9 mouse cellular contexts compared by ENCODE assay signal in genomic region chr11:116107777-116108285, GRCm38 (mm10). TPM values are rescaled to one million over a fixed set of nuclear protein-coding genes. Genes with fewer than 3 reads are reported as not detected.
DNase-seq lines count a peak whose midpoint lies in the region; ATAC-seq and TF ChIP-seq lines count a peak whose summit lies in the region.
"Had no signal": no experiment of that assay in that cellular context is flagged by ENCODE, and none has a peak within 500 bp of the region (broad histone marks: within the 10 kb centered on the region; RNA-seq: fewer than 3 reads in every experiment).

No protein-coding gene starts in this region.

- no peak for ATAC-seq in embryonic facial prominence, embryonic 14.5 days (ENCODE audit: low read depth)

- no peaks in the 10 kb centered on the region for H3K9me3 ChIP-seq in heart, embryonic 10.5 days
- H3K9me3 ChIP-seq in embryonic facial prominence, embryonic 14.5 days (ENCODE audit: control insufficient read depth, low read length), result no peaks in the 10 kb centered on the region

- H3ac ChIP-seq in myocyte (ENCODE audit: control insufficient read depth, insufficient read length), result peak overlapping the region; percentile 5

- peak overlapping the region; percentile 34 for H3K9ac ChIP-seq in embryonic facial prominence, embryonic 14.5 days (ENCODE audit: low read depth, low read length)

- DNase-seq in heart, embryonic 10.5 days (ENCODE audit: low spot score), result no peak
- DNase-seq in heart, adult 9 months (ENCODE audit: low spot score in 2 of 2), result no peak
- DNase-seq in embryonic facial prominence, embryonic 14.5 days (ENCODE audit: low spot score), result no peak
- DNase-seq in kidney, adult 9 months, result peak; percentile 65
- DNase-seq in ovary, postnatal 14 days (ENCODE audit: low spot score), result no peak
- no peak for DNase-seq in spleen, adult 12 weeks (ENCODE audit: low spot score)
- DNase-seq in layer of hippocampus, adult 9-11 months, result no peak

- H3K27me3 ChIP-seq in heart, embryonic 10.5 days (ENCODE audit: insufficient read depth, poor library complexity, severe bottlenecking), result peaks cover 64% of the 10 kb centered on the region
- peaks cover 54% of the 10 kb centered on the region for H3K27me3 ChIP-seq in embryonic facial prominence, embryonic 14.5 days (replicated peaks; ENCODE audit: control insufficient read depth, insufficient read depth, low read length)
- no peaks in the 10 kb centered on the region for H3K27me3 ChIP-seq in myocyte (ENCODE audit: control insufficient read depth, insufficient read depth, insufficient read length)
- H3K27me3 ChIP-seq: CH12.LX had no signal

- H3K79me2 ChIP-seq in myocyte (ENCODE audit: control insufficient read depth, insufficient read depth), result peaks cover 11% of the 10 kb centered on the region

- peak overlapping the region; percentile 73 for H3K4me3 ChIP-seq in heart, embryonic 10.5 days
- peak overlapping the region; percentile 53 for H3K4me3 ChIP-seq in embryonic facial prominence, embryonic 14.5 days (ENCODE audit: low read depth, low read length)
- H3K4me3 ChIP-seq in myocyte, result peak overlapping the region; percentile 78

- TF ChIP-seq POLR2A in myocyte (IDR thresholded peaks at IDR 0.05; ENCODE audit: insufficient read length, low read depth), result no peak

- H3K36me3 ChIP-seq in heart, embryonic 10.5 days, result peaks cover 13% of the 10 kb centered on the region; the same call in 1 of the 2 replicates
- H3K36me3 ChIP-seq in embryonic facial prominence, embryonic 14.5 days (ENCODE audit: control insufficient read depth, insufficient read depth, low read length), result no peaks in the 10 kb centered on the region
- H3K36me3 ChIP-seq in myocyte (ENCODE audit: control insufficient read depth, insufficient read depth), result no peaks in the 10 kb centered on the region

- peaks cover 80% of the 10 kb centered on the region for H3K4me1 ChIP-seq in heart, embryonic 10.5 days
- peaks cover 58% of the 10 kb centered on the region for H3K4me1 ChIP-seq in embryonic facial prominence, embryonic 14.5 days (ENCODE audit: control insufficient read depth, insufficient read depth, low read length)

- 16% methylated on average over 19 of the region's 19 CpGs for WGBS in heart, embryonic 10.5 days
- WGBS in embryonic facial prominence, embryonic 14.5 days, result 20% methylated on average over 16 of the region's 19 CpGs

- peak overlapping the region; percentile 77 for H3K4me2 ChIP-seq in embryonic facial prominence, embryonic 14.5 days (ENCODE audit: low read depth, low read length)
- H3K4me2 ChIP-seq in myocyte (ENCODE audit: low read depth), result peak overlapping the region; percentile 92

- peak overlapping the region; percentile 88 for H3K27ac ChIP-seq in heart, embryonic 10.5 days
- no peak overlapping the region for H3K27ac ChIP-seq in embryonic facial prominence, embryonic 14.5 days (replicated peaks; ENCODE audit: low read depth, low read length)

TF ChIP-seq in myocyte, 11 proteins besides CTCF, POLR2A, EP300 and RAD21:
- TF ChIP-seq MYOD1 (IDR thresholded peaks at IDR 0.05; ENCODE audit: control insufficient read depth in 1 of 3, insufficient read length in 2 of 3, low read depth in 2 of 3), result no peak
- peak; percentile 53 for TF ChIP-seq POLR2AphosphoS2 (IDR thresholded peaks at IDR 0.05; ENCODE audit: insufficient read length, low read depth)

RNA-seq across cellular contexts. Expression of gene Trim47, which starts 19.2 kb away (rescaled TPM):
- 25.9 and 38.7 TPM in 2 replicates for polyA plus RNA-seq in heart, embryonic 10.5 days (2016; fragmentation: Nextera tagmentation; extraction: Ambion mirVana)
- 25.6 and 29.0 TPM in 2 replicates for polyA plus RNA-seq in embryonic facial prominence, embryonic 14.5 days (2014; fragmentation: Nextera tagmentation; extraction: Ambion mirVana)
- 101 TPM for polyA plus RNA-seq in myocyte (2012; fragmentation: generic; extraction: Trizol)

RNA-seq across cellular contexts. Expression of gene Wbp2, which starts 21.0 kb away (rescaled TPM):
- 122 and 158 TPM in 2 replicates for polyA plus RNA-seq in heart, embryonic 10.5 days (2016; fragmentation: Nextera tagmentation; extraction: Ambion mirVana)
- polyA plus RNA-seq in embryonic facial prominence, embryonic 14.5 days (2014; fragmentation: Nextera tagmentation; extraction: Ambion mirVana), result 69.0 and 74.9 TPM in 2 replicates
- 156 TPM for polyA plus RNA-seq in myocyte (2012; fragmentation: generic; extraction: Trizol)

RNA-seq across cellular contexts. Expression of gene Trim65, which starts 23.1 kb away (rescaled TPM):
- 3.6 and 3.8 TPM in 2 replicates for polyA plus RNA-seq in heart, embryonic 10.5 days (2016; fragmentation: Nextera tagmentation; extraction: Ambion mirVana)
- 2.9 and 3.2 TPM in 2 replicates for polyA plus RNA-seq in embryonic facial prominence, embryonic 14.5 days (2014; fragmentation: Nextera tagmentation; extraction: Ambion mirVana)
- polyA plus RNA-seq in myocyte (2012; fragmentation: generic; extraction: Trizol), result 1.9 TPM

RNA-seq across cellular contexts. Expression of gene Unc13d, which starts 30.1 kb away (rescaled TPM):
- 6.1 and 7.2 TPM in 2 replicates for polyA plus RNA-seq in heart, embryonic 10.5 days (2016; fragmentation: Nextera tagmentation; extraction: Ambion mirVana)
- 2.0 and 2.6 TPM in 2 replicates for polyA plus RNA-seq in embryonic facial prominence, embryonic 14.5 days (2014; fragmentation: Nextera tagmentation; extraction: Ambion mirVana)
- 9.1 TPM for polyA plus RNA-seq in myocyte (2012; fragmentation: generic; extraction: Trizol)

RNA-seq across cellular contexts. Expression of gene Mrpl38, which starts 30.8 kb away (rescaled TPM):
- 112 and 127 TPM in 2 replicates for polyA plus RNA-seq in heart, embryonic 10.5 days (2016; fragmentation: Nextera tagmentation; extraction: Ambion mirVana)
- 76.4 and 81.3 TPM in 2 replicates for polyA plus RNA-seq in embryonic facial prominence, embryonic 14.5 days (2014; fragmentation: Nextera tagmentation; extraction: Ambion mirVana)
- 141 TPM for polyA plus RNA-seq in myocyte (2012; fragmentation: generic; extraction: Trizol)
